Mouse (Mus musculus) heart, adult 2 months (tissue): ENCODE measurements around the gene Rap1gap2. TPM values are rescaled to one million over a fixed set of nuclear protein-coding genes. Genes with fewer than 3 reads are reported as not detected.

ENCODE experiments used
- DNase-seq, 2 experiments: peaks; one replicate each; pipeline ENCODE4 v3.0.0; 2021
- H3K27ac ChIP-seq: fragments of 200-600 bp; 2 replicates; pipeline ENCODE4 v1.8.1; 2022
- H3K27me3 ChIP-seq: fragments of 200-500 bp; 2 replicates; pipeline ENCODE4 v1.6.1; 2012; ENCODE audit warnings: mild to moderate bottlenecking, low read length, inconsistent platforms, mixed read lengths; ENCODE audit not compliant: control insufficient read depth, insufficient read depth
- H3K36me3 ChIP-seq: fragments of 200-500 bp; 2 replicates; pipeline ENCODE4 v1.6.1; 2012; ENCODE audit warnings: low read length, inconsistent platforms; ENCODE audit not compliant: control insufficient read depth, insufficient read depth
- H3K4me1 ChIP-seq: fragments of 200-500 bp; 2 replicates; pipeline ENCODE4 v1.6.1; 2011; ENCODE audit warnings: low read length; ENCODE audit not compliant: control insufficient read depth, insufficient read depth
- H3K4me3 ChIP-seq: fragments of 200-600 bp; 2 replicates; pipeline ENCODE4 v1.8.1; 2022
- H3K79me2 ChIP-seq: fragments of 200-500 bp; replicated peaks from 2 replicates; pipeline ENCODE4 v1.6.1; 2012; ENCODE audit warnings: mild to moderate bottlenecking, inconsistent platforms, low read length, moderate library complexity, mixed read lengths; ENCODE audit not compliant: control insufficient read depth, insufficient read depth
- H3K9ac ChIP-seq: fragments of 200-500 bp; 2 replicates; pipeline ENCODE4 v1.6.1; 2012; ENCODE audit warnings: low read depth, mild to moderate bottlenecking, control low read depth, inconsistent platforms, low read length, mixed read lengths
- CTCF ChIP-seq: fragments of 200-600 bp; IDR thresholded peaks from 2 replicates; pipeline ENCODE4 v1.8.1; 2022; ENCODE audit warnings: antibody characterized with exemption, mild to moderate bottlenecking, moderate library complexity
- EP300 ChIP-seq: fragments of 200-500 bp; IDR thresholded peaks from 2 replicates; pipeline ENCODE4 v1.6.1; 2011; ENCODE audit warnings: low read depth, low read length, control low read depth; ENCODE audit not compliant: insufficient read depth
- POLR2A ChIP-seq: fragments of 200-500 bp; IDR thresholded peaks from 2 replicates; pipeline ENCODE4 v1.6.1; 2011; ENCODE audit warnings: mild to moderate bottlenecking, low read depth, low read length, control low read depth; ENCODE audit not compliant: insufficient read depth
- WGBS: fragments of 180-500 bp; shearing (Covaris S2); methylation state at CpG from one replicate; pipeline ENCODE4 v1.1.7; 2018; 5-methylcytosine and 5-hydroxymethylcytosine counted together
- intact Hi-C: fragments of 180-260 bp; cut with DNase I; formaldehyde crosslinking; loops from one replicate; pipeline ENCODE4 v1.15.1; 2025
- polyA plus RNA-seq: library from polyadenylated mRNA; depleted of rRNA; stranded (reverse); fragments of >200 nt; gene quantifications from 2 replicates; pipeline ENCODE4 v1.2.3, GENCODE M21; 2012
- total RNA-seq, 2 experiments: library from RNA; stranded (reverse); gene quantifications; 2 replicates each; pipeline ENCODE4 v1.2.3; 2021

The Rap1gap2 gene
- total and polyA plus RNA-seq, 3 experiments = 43.9 to 88.9 (median 82.7) TPM

- no peak for DNase-seq
- H3K27me3 ChIP-seq = no peaks in the 10 kb centered on the region
- H3K4me1 ChIP-seq = peaks cover 12% of the 10 kb centered on the region
- intact Hi-C loops = loop anchor here (2.0 to 5.0 kb wide), 2 partner anchors 75 to 182 kb away; partner anchors contain the start of genes Mnt and Pafah1b1
- peak overlapping the region; percentile 72 for H3K4me3 ChIP-seq
- peaks cover 11% of the 10 kb centered on the region for H3K79me2 ChIP-seq
- peak overlapping the region; percentile 94 for H3K27ac ChIP-seq
- TF ChIP-seq POLR2A (no peak), EP300 (no peak), CTCF (no peak)
- H3K9ac ChIP-seq = peak overlapping the region; percentile 100
- H3K36me3 ChIP-seq = peaks cover 7% of the 10 kb centered on the region; the same call in 1 of the 2 replicates
- 1% methylated on average over 49 of the region's 53 CpGs for WGBS
These were observed 39.2 kb upstream of the Rap1gap2 start for GRCm38 (mm10) chr11:74649647-74650551.

DNA sequence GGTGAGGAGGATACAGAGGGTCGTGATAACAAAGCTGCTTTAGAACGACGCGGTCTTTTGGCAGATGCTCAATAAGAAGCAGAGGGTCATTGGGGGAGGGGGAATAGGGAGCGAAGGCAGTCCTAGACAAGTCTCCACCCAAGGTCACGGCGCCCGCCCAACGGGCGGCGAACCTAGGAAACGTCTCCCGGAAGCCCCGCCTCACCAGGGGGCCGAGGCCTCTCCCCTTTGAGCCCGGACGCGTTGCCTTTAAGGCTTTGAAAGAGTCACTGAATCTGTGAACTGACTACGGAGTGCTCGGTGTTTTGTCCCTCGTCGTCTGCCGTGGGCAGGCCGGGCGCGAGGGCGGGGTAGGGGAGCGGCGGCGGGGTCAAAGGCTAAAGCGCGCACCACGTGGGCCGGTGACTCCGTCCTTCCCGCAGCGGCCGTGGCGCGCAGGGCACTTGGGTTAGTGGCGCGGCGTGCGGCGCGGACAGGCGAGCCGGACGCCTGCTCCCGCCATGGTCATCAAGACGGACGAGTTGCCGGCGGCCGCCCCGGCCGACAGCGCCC is 38.5 kb upstream of the Rap1gap2 start, which contains the start of gene Cluh:
Gene Cluh, plus strand, starts transcription at position 401 of the 552 bp plus-strand sequence.
- peaks cover 10% of the 10 kb centered on the region for H3K4me1 ChIP-seq
- DNase-seq = peak; percentile 99 to 100
- TF ChIP-seq EP300 = peak; percentile 86
- TF ChIP-seq POLR2A = peak; percentile 53
- TF ChIP-seq CTCF = no peak
- H3K9ac ChIP-seq = peak within 1 kb of the TSS; percentile 100
- peak within 1 kb of the TSS; percentile 72 for H3K4me3 ChIP-seq
- H3K27ac ChIP-seq = peak within 1 kb of the TSS; percentile 94
- no peaks in the 10 kb centered on the region for H3K27me3 ChIP-seq
- WGBS = under 1% methylated on average over 58 of the region's 58 CpGs
- intact Hi-C loops = loop anchor here (2.0 to 5.0 kb wide), 2 partner anchors 76 to 183 kb away; partner anchors contain the start of genes Mnt and Pafah1b1
- H3K36me3 ChIP-seq = peaks cover 7% of the 10 kb centered on the region; the same call in 1 of the 2 replicates
- peaks cover 11% of the 10 kb centered on the region for H3K79me2 ChIP-seq

GRCm38 (mm10) chr11:74648676-74649075 is 38.0 kb upstream of the Rap1gap2 start:
- WGBS = 7% methylated on average over 1 of the region's 1 CpGs
- peak overlapping the region; percentile 94 for H3K27ac ChIP-seq
- H3K9ac ChIP-seq = peak overlapping the region; percentile 77
- intact Hi-C loops = loop anchor here (1.0 to 5.0 kb wide), 3 partner anchors 10 to 184 kb away; partner anchors contain the start of genes Mnt and Pafah1b1
- no peak for TF ChIP-seq CTCF
- TF ChIP-seq POLR2A = no peak
- TF ChIP-seq EP300 = no peak
- peaks cover 10% of the 10 kb centered on the region for H3K4me1 ChIP-seq
- H3K36me3 ChIP-seq = peaks cover 7% of the 10 kb centered on the region; the same call in 1 of the 2 replicates
- DNase-seq = no peak
- peak overlapping the region; percentile 72 for H3K4me3 ChIP-seq
- peaks cover 11% of the 10 kb centered on the region for H3K79me2 ChIP-seq
- H3K27me3 ChIP-seq = no peaks in the 10 kb centered on the region

GRCm38 (mm10) chr11:74647966-74648365 is 37.3 kb upstream of the Rap1gap2 start:
- no peak for DNase-seq
- Histone ChIP-seq H3K79me2 (peaks cover 11% of the 10 kb centered on the region), H3K36me3 (peaks cover 7% of the 10 kb centered on the region; the same call in 1 of the 2 replicates), H3K9ac (no peak overlapping the region), H3K27ac (0 out of 2 replicates have a peak overlapping the region, but pooled peaks have one; percentile 8), H3K4me3 (no peak overlapping the region), H3K27me3 (no peaks in the 10 kb centered on the region), H3K4me1 (peaks cover 10% of the 10 kb centered on the region)
- TF ChIP-seq CTCF = no peak
- no peak for TF ChIP-seq EP300
- TF ChIP-seq POLR2A = no peak
- WGBS = 87% methylated on average over 1 of the region's 1 CpGs
- intact Hi-C loops = loop anchor here (1.0 to 5.0 kb wide), 3 partner anchors 10 to 184 kb away; partner anchors contain the start of genes Mnt and Pafah1b1

DNA sequence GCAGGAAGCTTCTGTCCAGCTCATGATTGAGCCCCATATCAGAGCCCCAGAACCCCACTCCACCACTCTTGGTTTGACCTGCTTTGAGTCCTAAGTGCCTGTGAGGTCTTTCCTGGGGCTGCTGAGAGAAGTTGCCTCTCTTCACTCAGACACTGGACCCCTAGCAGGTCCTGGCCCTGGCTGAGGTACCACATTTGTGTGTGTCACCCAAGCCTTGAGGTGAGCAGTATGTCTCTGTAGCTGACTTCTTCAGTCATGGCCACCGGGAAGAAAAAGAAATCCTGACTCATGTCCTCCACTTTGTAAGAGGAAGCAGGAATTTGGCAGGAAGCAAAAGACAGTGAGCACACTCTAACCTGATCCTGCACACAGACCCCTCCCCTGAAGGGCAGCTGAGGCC is 28.9 kb upstream of the Rap1gap2 start:
- intact Hi-C loops = no loop called here
- H3K36me3 ChIP-seq = no peaks in the 10 kb centered on the region
- 11% methylated on average over 1 of the region's 1 CpGs for WGBS
- no peaks in the 10 kb centered on the region for H3K27me3 ChIP-seq
- no peak overlapping the region for H3K4me3 ChIP-seq
- H3K4me1 ChIP-seq = peaks cover 10% of the 10 kb centered on the region
- H3K79me2 ChIP-seq = no peaks in the 10 kb centered on the region
- no peak overlapping the region for H3K27ac ChIP-seq
- DNase-seq = no peak
- no peak for TF ChIP-seq POLR2A
- TF ChIP-seq CTCF = no peak
- no peak for TF ChIP-seq EP300
- H3K9ac ChIP-seq = no peak overlapping the region
